Mouse (Mus musculus): ENCODE results near the gene Itga3.

The Itga3 gene

GRCm38 (mm10) chr11:95004136-95004936, 72.3 kb downstream of the Itga3 start:
- DNase-seq (ENCODE audit: low read depth, low spot score) = no peak

GRCm38 (mm10) chr11:95002705-95003104, 73.9 kb downstream of the Itga3 start:
- no peak for DNase-seq (ENCODE audit: low read depth, low spot score)

DNA sequence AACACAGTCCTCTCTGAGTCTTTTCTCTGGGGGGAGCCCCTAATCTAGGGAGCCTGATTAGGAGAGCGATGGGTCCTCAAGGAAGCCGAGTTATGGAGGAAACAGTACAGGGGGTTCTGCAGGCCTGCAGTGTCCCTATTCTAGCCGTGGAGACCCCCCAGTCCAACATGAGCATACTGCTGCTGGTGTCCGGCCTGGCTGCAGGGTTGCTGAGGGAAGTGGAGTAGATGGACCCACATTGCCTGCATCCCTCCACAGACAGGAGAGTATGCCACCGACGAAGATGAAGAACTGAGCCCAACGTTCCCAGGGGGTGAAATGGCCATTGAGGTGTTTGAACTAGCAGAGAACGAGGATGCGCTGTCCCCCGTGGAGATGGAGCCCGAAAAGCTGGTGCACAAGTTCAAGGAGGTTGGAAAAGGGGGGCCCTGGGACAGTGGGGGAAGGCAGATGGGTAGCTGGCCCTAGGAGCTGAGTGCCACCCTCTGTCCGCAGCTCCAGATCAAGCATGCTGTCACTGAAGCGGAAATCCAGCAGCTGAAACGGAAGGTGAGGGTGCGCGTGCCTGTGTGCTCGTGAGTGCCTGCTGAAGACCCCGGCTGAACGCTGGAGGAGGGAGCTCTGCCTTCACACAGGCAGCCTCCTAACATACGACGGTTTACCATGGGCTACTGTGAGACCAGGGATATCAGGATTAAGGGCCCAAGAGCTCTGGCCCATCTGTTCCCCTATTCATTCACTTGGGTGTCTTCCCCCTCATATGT, 74.8 kb downstream of the Itga3 start:
- DNase-seq (ENCODE audit: low read depth, low spot score) = no peak

- peak; percentile 86 for DNase-seq (ENCODE audit: low read depth, low spot score)
Measured at GRCm38 (mm10) chr11:95001058-95001457, 75.5 kb downstream of the Itga3 start.

DNA sequence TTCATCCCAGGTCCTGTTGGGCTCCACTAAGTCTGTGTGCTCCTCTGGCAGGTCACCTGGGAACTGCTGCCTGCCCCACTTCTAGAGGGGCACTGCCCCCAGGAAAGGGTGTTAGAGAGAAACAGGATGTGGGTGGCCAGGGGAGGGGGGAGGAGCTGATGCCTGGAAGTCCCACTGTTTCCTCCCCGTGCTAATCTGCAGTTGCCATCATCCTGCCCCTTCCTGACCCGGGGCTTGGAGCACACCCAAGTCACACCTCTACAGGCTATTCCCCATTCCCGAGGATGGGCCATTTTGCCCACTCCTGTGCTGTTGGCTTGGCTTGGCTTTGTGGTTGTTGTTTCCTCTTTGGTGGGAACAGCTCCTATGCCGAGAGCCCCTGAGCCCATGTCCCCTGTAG, 76.1 kb downstream of the Itga3 start:
- DNase-seq (ENCODE audit: low read depth, low spot score) = no peak

- DNase-seq (ENCODE audit: low read depth, low spot score) = no peak
Measured at GRCm38 (mm10) chr11:95000128-95000527, 76.5 kb downstream of the Itga3 start.

DNA sequence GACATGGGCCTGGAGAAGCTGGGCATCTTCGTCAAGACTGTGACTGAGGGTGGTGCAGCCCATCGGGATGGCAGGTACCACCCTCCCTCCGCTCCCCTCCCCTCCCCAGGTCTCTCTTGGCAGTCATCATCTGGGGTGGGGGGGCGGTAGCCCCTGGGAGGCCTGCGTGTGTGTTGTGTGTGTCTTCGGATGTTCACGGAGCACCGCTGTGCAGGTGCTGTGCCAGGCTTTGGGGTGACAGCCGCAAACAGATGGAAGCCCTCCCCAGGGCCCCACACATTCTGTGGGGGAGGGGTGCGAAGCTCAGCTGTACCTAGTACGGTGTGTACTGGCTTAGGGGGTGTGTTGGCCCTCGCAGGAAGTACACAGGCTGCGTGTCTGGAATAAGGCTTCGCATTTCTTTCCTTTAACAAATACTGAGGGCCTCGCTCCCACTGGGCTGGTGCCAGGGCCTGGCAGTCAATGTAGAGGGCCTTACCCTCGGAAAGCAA, 78.5 kb downstream of the Itga3 start:
- no peak for DNase-seq (ENCODE audit: low read depth, low spot score)

- no peak for DNase-seq (ENCODE audit: low read depth, low spot score)
Measured at GRCm38 (mm10) chr11:94997596-94997995, 79.0 kb downstream of the Itga3 start.

DNA sequence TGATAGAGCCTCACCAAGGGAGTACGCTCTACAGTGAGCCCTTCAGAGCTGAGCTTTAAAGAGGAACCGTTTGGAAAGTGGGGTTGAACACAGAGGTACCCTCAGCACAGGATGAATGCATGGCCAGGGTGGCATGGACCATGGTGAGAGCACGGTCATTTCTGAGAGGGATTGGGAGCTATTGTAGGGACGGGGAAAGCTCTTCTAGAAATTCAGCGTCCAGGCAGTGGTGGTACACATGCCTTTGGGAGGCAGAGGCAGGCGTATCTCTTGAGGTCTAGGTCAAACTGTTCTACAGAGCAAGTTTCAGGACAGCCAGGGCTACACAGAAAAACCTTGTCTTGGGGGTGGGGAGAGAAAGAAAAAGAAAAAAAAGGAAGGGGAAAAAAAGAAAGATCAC, 79.6 kb downstream of the Itga3 start:
- no peak for DNase-seq (ENCODE audit: low read depth, low spot score)

GRCm38 (mm10) chr11:94996101-94996500, 80.5 kb downstream of the Itga3 start:
- DNase-seq (ENCODE audit: low read depth, low spot score) = no peak

DNA sequence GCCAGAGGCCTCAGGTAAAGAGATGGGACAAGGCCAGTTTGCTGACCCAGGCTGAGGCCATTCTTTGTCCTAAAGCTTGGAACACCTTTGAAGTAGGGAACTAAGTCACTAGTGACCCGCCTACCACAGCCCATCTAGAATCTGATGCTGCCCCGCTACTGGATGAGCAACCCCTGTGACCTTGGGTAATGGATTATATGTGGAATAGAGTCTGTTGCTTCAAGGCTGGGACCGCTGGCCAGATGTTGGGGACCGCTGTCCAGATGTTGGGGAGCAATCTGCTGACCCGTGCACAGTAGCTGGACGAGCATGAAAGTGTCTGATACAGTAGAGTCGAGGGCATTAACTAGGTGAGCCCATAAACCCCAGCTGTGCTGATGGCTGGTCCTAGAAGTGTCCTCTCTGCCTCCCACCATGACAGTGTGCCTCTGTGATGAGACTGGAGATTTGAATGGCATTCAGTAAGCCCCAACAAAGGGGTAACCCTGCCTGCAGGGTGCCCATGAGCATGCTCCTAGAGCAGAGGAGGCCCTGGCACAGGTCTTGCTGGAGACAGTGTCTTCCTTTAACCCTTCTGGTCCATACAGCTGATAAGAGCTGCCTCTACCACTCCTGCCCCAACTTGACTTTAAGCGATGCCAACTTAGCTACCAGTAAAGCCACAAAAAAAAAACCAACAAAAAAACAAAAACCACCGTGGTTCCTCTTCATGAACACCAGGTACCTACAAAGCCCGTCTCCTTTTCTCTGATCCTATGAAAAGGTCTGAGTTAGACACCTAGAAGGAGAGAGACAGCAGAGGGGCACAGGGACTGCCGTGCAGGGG, 81.4 kb downstream of the Itga3 start:
- no peak for DNase-seq (ENCODE audit: low read depth, low spot score)

Data from ES-CJ7 (cell line).